Mouse (Mus musculus) stomach, embryonic 15.5 days (tissue): ENCODE data around the gene Dlx5. TPM values are rescaled to one million over a fixed set of nuclear protein-coding genes. Genes with fewer than 3 reads are reported as not detected.

Source experiments
- polyA plus RNA-seq: library from polyadenylated mRNA; unstranded; fragments of >200 nt; fragmentation: Nextera tagmentation; extraction: Ambion mirVana; gene quantifications from 2 replicates; pipeline ENCODE4 v1.2.1, GENCODE M21; 2015

The Dlx5 gene
- polyA plus RNA-seq, 1 experiment from 2014 or later, result 3.4 TPM

Other genes starting within 250 kb of the Dlx5 start
- gene Dlx6, start 18.8 kb downstream of the Dlx5 start, polyA plus RNA-seq, result 0.14 TPM in 1 of 2 replicates, not detected in the other
- gene Sdhaf3, start 73.9 kb upstream of the Dlx5 start, polyA plus RNA-seq, result 4.7 and 5.7 TPM in 2 replicates